Mouse (Mus musculus): ENCODE measurements around the gene Prg3.

- TF ChIP-seq CTCF (IDR thresholded peaks at IDR 0.05; ENCODE audit: low read depth) (no peak), EP300 (IDR thresholded peaks at IDR 0.05; ENCODE audit: low read depth) (no peak)
Observed at GRCm38 (mm10) chr2:84948721-84949120, 39.3 kb upstream of the Prg3 start.

Measured in liver, embryonic 14.5 days (tissue).